Mouse (Mus musculus): ENCODE measurements around the gene Nrd1. TPM values are rescaled to one million over a fixed set of nuclear protein-coding genes. Genes with fewer than 3 reads are reported as not detected.

Gene Nrd1
- polyA plus RNA-seq, 1 experiment from 2014 or later, result 58.6 TPM

- WGBS, result 70% methylated on average over 5 of the region's 5 CpGs
- DNase-seq (ENCODE audit: low spot score) (no peak), ATAC-seq (ENCODE audit: low FRiP score) (no peak)
- no peaks in the 10 kb centered on the region for H3K9me3 ChIP-seq (ENCODE audit: control insufficient read depth, low read length)
- H3K27ac ChIP-seq, result no peak overlapping the region
- H3K36me3 ChIP-seq (replicated peaks; ENCODE audit: control insufficient read depth, insufficient read depth), result peaks cover 92% of the 10 kb centered on the region
- no peaks in the 10 kb centered on the region for H3K27me3 ChIP-seq (ENCODE audit: control insufficient read depth, insufficient read depth, low read length)
- no peak overlapping the region for H3K4me2 ChIP-seq (replicated peaks)
- no peak overlapping the region for H3K9ac ChIP-seq
- no peaks in the 10 kb centered on the region for H3K4me1 ChIP-seq (replicated peaks; ENCODE audit: control insufficient read depth, insufficient read depth, low read length)
- H3K4me3 ChIP-seq (replicated peaks; ENCODE audit: low read length), result no peak overlapping the region
Measured at GRCm38 (mm10) chr4:109043756-109044155, 43.3 kb downstream of the Nrd1 start.

DNA sequence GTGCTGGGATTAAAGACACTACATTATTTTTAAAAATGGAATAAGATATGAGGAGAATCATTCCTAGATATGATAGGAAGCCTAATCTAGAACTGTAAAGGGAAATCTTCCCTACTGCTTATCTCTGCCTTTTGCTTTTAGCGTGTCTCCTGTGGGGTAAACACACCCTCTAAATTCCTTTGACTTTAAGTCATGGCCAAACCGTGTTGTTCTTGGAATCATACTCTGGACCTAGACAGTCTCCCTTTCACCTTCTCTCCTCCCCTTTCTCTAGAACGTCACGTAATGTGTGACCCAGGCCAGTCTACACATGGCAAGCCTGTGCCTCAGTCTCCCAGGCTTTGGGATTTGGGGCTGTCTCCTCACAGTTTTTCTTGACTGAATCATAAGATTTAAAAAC, 47.8 kb downstream of the Nrd1 start:
- Histone ChIP-seq H3K9me3 (ENCODE audit: control insufficient read depth, low read length) (no peaks in the 10 kb centered on the region), H3K27me3 (ENCODE audit: control insufficient read depth, insufficient read depth, low read length) (no peaks in the 10 kb centered on the region), H3K4me2 (replicated peaks) (no peak overlapping the region), H3K27ac (no peak overlapping the region), H3K36me3 (replicated peaks; ENCODE audit: control insufficient read depth, insufficient read depth) (peaks cover 85% of the 10 kb centered on the region), H3K9ac (no peak overlapping the region), H3K4me1 (replicated peaks; ENCODE audit: control insufficient read depth, insufficient read depth, low read length) (no peaks in the 10 kb centered on the region), H3K4me3 (replicated peaks; ENCODE audit: low read length) (no peak overlapping the region)
- WGBS, result 87% methylated on average over 4 of the region's 4 CpGs
- DNase-seq (ENCODE audit: low spot score) (no peak), ATAC-seq (ENCODE audit: low FRiP score) (no peak)

DNA sequence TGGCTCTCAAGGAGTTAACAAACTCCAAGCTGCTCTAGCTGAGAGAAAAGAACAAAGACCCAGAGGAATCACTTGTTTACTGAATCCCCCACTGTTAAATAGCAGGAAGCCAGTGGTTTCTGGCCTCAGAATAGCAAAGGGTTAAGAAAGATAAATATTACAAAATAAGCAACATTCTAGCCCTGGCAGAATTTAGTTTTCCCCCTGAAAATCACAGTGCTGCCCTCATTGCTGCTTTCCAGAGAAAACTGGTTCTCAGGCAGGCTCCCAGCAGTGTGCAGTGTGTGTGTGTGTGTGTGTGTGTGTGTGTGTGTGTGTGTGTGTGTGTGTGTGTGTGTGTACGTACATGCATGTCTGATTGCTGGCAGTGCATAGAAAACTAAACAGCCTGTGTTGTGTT, 51.8 kb downstream of the Nrd1 start:
- no peak for DNase-seq (ENCODE audit: low spot score)
- H3K4me2 ChIP-seq (replicated peaks), result no peak overlapping the region
- ATAC-seq (ENCODE audit: low FRiP score), result no peak
- H3K9me3 ChIP-seq (ENCODE audit: control insufficient read depth, low read length), result no peaks in the 10 kb centered on the region
- H3K27ac ChIP-seq, result peak overlapping the region; percentile 47; the same call in 1 of the 2 replicates
- H3K4me3 ChIP-seq (replicated peaks; ENCODE audit: low read length), result no peak overlapping the region
- no peaks in the 10 kb centered on the region for H3K27me3 ChIP-seq (ENCODE audit: control insufficient read depth, insufficient read depth, low read length)
- H3K4me1 ChIP-seq (replicated peaks; ENCODE audit: control insufficient read depth, insufficient read depth, low read length), result no peaks in the 10 kb centered on the region
- H3K36me3 ChIP-seq (replicated peaks; ENCODE audit: control insufficient read depth, insufficient read depth), result peaks cover 85% of the 10 kb centered on the region
- 75% methylated on average over 1 of the region's 1 CpGs for WGBS
- no peak overlapping the region for H3K9ac ChIP-seq

DNA sequence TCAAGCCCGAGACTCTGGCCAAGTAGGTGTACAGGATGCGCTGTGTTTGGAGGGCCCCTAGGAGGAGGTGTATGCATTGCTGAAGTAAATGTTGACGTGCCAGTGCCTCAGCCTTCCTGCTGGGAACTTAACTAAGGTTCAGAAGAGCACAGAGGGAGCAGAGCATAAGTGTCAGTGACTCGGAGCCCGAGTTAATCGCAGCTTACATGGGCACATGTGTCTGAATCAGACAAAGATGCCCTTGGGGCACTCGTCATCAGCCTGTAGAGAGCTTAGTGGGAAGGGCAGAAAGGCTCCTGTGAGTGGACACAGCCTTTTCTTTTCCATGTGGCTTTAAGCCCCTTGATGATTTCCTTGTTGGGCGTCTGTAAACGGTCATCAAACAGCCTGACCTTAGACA, 53.5 kb downstream of the Nrd1 start:
- 72% methylated on average over 9 of the region's 9 CpGs for WGBS
- ATAC-seq (ENCODE audit: low FRiP score) (no peak), DNase-seq (ENCODE audit: low spot score) (no peak)
- H3K9me3 ChIP-seq (ENCODE audit: control insufficient read depth, low read length), result no peaks in the 10 kb centered on the region
- no peaks in the 10 kb centered on the region for H3K4me1 ChIP-seq (replicated peaks; ENCODE audit: control insufficient read depth, insufficient read depth, low read length)
- H3K4me2 ChIP-seq (replicated peaks), result no peak overlapping the region
- no peak overlapping the region for H3K27ac ChIP-seq
- H3K36me3 ChIP-seq (replicated peaks; ENCODE audit: control insufficient read depth, insufficient read depth), result peaks cover 89% of the 10 kb centered on the region
- no peaks in the 10 kb centered on the region for H3K27me3 ChIP-seq (ENCODE audit: control insufficient read depth, insufficient read depth, low read length)
- H3K9ac ChIP-seq, result no peak overlapping the region
- H3K4me3 ChIP-seq (replicated peaks; ENCODE audit: low read length), result no peak overlapping the region

DNA sequence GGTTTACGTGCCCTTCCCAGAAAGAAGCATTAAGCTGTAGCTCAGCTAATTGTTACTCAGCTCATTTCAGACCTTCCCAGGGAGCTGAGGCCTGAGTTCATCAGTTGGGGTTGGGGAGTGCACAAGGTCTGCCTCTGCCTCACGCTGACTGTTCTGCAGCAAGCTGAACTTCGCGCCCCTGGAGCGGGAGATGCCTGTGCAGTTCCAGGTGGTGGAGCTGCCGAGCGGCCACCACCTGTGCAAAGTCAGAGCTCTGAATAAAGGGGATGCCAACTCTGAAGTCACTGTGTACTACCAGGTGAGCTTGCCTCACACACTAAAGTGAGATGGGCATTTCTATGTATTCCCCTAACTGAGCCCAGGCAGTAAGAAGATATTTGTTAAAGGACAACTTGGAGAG, 55.9 kb downstream of the Nrd1 start:
- WGBS, result 80% methylated on average over 7 of the region's 7 CpGs
- Histone ChIP-seq H3K36me3 (replicated peaks; ENCODE audit: control insufficient read depth, insufficient read depth) (peaks cover 91% of the 10 kb centered on the region), H3K4me2 (replicated peaks) (no peak overlapping the region), H3K4me3 (replicated peaks; ENCODE audit: low read length) (no peak overlapping the region), H3K27ac (no peak overlapping the region), H3K9me3 (ENCODE audit: control insufficient read depth, low read length) (no peaks in the 10 kb centered on the region), H3K4me1 (replicated peaks; ENCODE audit: control insufficient read depth, insufficient read depth, low read length) (no peaks in the 10 kb centered on the region), H3K9ac (no peak overlapping the region), H3K27me3 (ENCODE audit: control insufficient read depth, insufficient read depth, low read length) (no peaks in the 10 kb centered on the region)
- ATAC-seq (ENCODE audit: low FRiP score) (no peak), DNase-seq (ENCODE audit: low spot score) (no peak)

DNA sequence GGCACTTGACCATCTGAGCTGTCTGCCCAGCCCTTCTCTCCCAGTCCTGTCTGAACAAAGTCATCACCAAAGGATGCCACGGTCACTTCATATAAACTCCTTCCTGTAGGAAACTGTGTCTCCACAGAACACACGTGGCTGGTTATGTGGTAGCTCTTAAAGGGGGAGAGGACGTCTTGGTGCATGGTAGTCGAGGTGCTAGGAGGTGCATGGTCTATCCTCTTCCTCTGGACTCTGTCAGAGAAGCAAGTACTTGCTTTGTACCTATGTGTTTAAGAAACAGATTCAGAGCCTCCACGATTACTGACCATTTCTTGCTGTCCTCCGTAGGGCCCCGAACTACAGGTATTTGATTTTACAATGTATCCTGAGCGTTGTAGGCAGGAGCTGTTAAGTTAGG, 57.2 kb downstream of the Nrd1 start:
- Histone ChIP-seq H3K4me1 (replicated peaks; ENCODE audit: control insufficient read depth, insufficient read depth, low read length) (no peaks in the 10 kb centered on the region), H3K9ac (no peak overlapping the region), H3K4me2 (replicated peaks) (no peak overlapping the region), H3K9me3 (ENCODE audit: control insufficient read depth, low read length) (no peaks in the 10 kb centered on the region), H3K27me3 (ENCODE audit: control insufficient read depth, insufficient read depth, low read length) (no peaks in the 10 kb centered on the region), H3K27ac (no peak overlapping the region), H3K36me3 (replicated peaks; ENCODE audit: control insufficient read depth, insufficient read depth) (peaks cover 94% of the 10 kb centered on the region), H3K4me3 (replicated peaks; ENCODE audit: low read length) (no peak overlapping the region)
- ATAC-seq (ENCODE audit: low FRiP score) (no peak), DNase-seq (ENCODE audit: low spot score) (no peak)
- 96% methylated on average over 8 of the region's 8 CpGs for WGBS

- ATAC-seq (ENCODE audit: low FRiP score) (no peak), DNase-seq (ENCODE audit: low spot score) (no peak)
- Histone ChIP-seq H3K27me3 (ENCODE audit: control insufficient read depth, insufficient read depth, low read length) (no peaks in the 10 kb centered on the region), H3K9ac (no peak overlapping the region), H3K27ac (no peak overlapping the region), H3K4me3 (replicated peaks; ENCODE audit: low read length) (no peak overlapping the region), H3K9me3 (ENCODE audit: control insufficient read depth, low read length) (no peaks in the 10 kb centered on the region), H3K4me2 (replicated peaks) (no peak overlapping the region), H3K36me3 (replicated peaks; ENCODE audit: control insufficient read depth, insufficient read depth) (peaks cover 99% of the 10 kb centered on the region), H3K4me1 (replicated peaks; ENCODE audit: control insufficient read depth, insufficient read depth, low read length) (no peaks in the 10 kb centered on the region)
- 86% methylated on average over 4 of the region's 4 CpGs for WGBS
Measured at GRCm38 (mm10) chr4:109059255-109059821, 58.9 kb downstream of the Nrd1 start.

- no peaks in the 10 kb centered on the region for H3K9me3 ChIP-seq (ENCODE audit: control insufficient read depth, low read length)
- no peak overlapping the region for H3K4me2 ChIP-seq (replicated peaks)
- DNase-seq (ENCODE audit: low spot score) (no peak), ATAC-seq (ENCODE audit: low FRiP score) (no peak)
- peaks cover 91% of the 10 kb centered on the region for H3K36me3 ChIP-seq (replicated peaks; ENCODE audit: control insufficient read depth, insufficient read depth)
- WGBS, result 93% methylated on average over 6 of the region's 6 CpGs
- H3K4me3 ChIP-seq (replicated peaks; ENCODE audit: low read length), result no peak overlapping the region
- no peaks in the 10 kb centered on the region for H3K4me1 ChIP-seq (replicated peaks; ENCODE audit: control insufficient read depth, insufficient read depth, low read length)
- H3K9ac ChIP-seq, result no peak overlapping the region
- H3K27me3 ChIP-seq (ENCODE audit: control insufficient read depth, insufficient read depth, low read length), result no peaks in the 10 kb centered on the region
- H3K27ac ChIP-seq, result no peak overlapping the region
Measured at GRCm38 (mm10) chr4:109064941-109065340, 64.5 kb downstream of the Nrd1 start.

GRCm38 (mm10) chr4:109065714-109066113, 65.3 kb downstream of the Nrd1 start:
- Histone ChIP-seq H3K4me2 (replicated peaks) (no peak overlapping the region), H3K9me3 (ENCODE audit: control insufficient read depth, low read length) (no peaks in the 10 kb centered on the region), H3K4me1 (replicated peaks; ENCODE audit: control insufficient read depth, insufficient read depth, low read length) (no peaks in the 10 kb centered on the region), H3K4me3 (replicated peaks; ENCODE audit: low read length) (no peak overlapping the region), H3K27ac (no peak overlapping the region), H3K27me3 (ENCODE audit: control insufficient read depth, insufficient read depth, low read length) (no peaks in the 10 kb centered on the region), H3K36me3 (replicated peaks; ENCODE audit: control insufficient read depth, insufficient read depth) (peaks cover 91% of the 10 kb centered on the region), H3K9ac (no peak overlapping the region)
- DNase-seq (ENCODE audit: low spot score) (no peak), ATAC-seq (ENCODE audit: low FRiP score) (no peak)
- WGBS, result 97% methylated on average over 5 of the region's 5 CpGs

DNA sequence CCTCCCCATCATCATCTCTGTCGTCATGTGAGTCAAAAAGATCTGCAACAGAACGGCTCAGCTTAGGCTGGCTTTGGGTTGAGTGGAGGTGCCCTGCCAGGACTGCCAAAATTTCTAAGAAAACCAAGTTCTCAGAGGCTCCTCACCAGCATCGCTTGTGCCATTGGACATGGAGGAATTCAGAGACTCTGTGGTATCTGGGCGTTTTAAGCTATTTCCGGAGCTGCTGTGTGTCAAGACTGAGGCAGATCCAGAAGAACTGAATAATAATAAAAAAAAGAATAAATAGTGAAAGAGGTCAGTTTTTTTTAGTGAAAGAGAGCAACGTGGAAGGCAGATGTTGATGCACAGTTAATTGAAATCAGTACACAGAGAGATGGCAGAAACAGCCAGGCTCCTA, 72.4 kb downstream of the Nrd1 start:
- Histone ChIP-seq H3K27ac (no peak overlapping the region), H3K27me3 (ENCODE audit: control insufficient read depth, insufficient read depth, low read length) (no peaks in the 10 kb centered on the region), H3K36me3 (replicated peaks; ENCODE audit: control insufficient read depth, insufficient read depth) (peaks cover 46% of the 10 kb centered on the region), H3K9me3 (ENCODE audit: control insufficient read depth, low read length) (no peaks in the 10 kb centered on the region), H3K9ac (no peak overlapping the region), H3K4me2 (replicated peaks) (no peak overlapping the region), H3K4me1 (replicated peaks; ENCODE audit: control insufficient read depth, insufficient read depth, low read length) (no peaks in the 10 kb centered on the region), H3K4me3 (replicated peaks; ENCODE audit: low read length) (no peak overlapping the region)
- no peak for ATAC-seq (ENCODE audit: low FRiP score)
- 94% methylated on average over 6 of the region's 6 CpGs for WGBS
- DNase-seq (ENCODE audit: low spot score), result no peak

Data from hindbrain, embryonic 14.5 days (tissue).